Mouse (Mus musculus): ENCODE results near the gene Pla2g4f. TPM values are rescaled to one million over a fixed set of nuclear protein-coding genes. Genes with fewer than 3 reads are reported as not detected.

The Pla2g4f gene
- polyA plus RNA-seq (2012; rRNA removed) = 4.4 and 12.4 TPM in 2 replicates

DNA sequence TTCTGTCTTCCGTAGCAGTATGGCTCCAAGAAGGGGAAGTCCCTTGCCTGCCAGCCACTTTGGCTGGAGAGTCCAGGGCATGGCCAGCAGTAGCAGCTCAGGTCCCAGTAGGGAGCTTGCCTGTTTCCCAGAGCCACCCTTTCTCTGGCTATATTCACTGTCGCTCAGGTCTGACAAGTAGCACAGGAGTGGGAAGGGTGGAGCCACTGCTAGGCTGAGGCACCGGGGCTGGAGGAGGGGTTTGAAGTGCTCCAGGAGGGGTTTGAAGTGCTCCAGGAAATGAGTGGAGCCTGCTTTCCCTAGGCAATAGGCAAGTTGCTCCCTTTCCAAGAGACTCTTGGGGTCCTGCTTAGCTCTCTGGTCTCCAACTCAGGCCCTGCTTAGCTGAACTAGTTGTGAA, at the start of gene Pla2g4f:
Pla2g4f (minus strand) TSS at position 190 of the 400 bp plus-strand sequence.
- 34% methylated on average over 3 of the region's 3 CpGs for WGBS
- Histone ChIP-seq H3K4me3 (replicated peaks; ENCODE audit: extremely low read depth, low read depth, low read length) (no peak within 1 kb of the TSS), H3K4me1 (ENCODE audit: control insufficient read depth, insufficient read depth, low read length) (peaks cover 3% of the 10 kb centered on the region)
- peak; percentile 41 for DNase-seq
- TF ChIP-seq CTCF (IDR thresholded peaks at IDR 0.05; ENCODE audit: insufficient read depth, low read length) = no peak
- no peak for TF ChIP-seq POLR2A (IDR thresholded peaks at IDR 0.05; ENCODE audit: borderline replicate concordance, extremely low read depth, low read depth, low read length)

DNA sequence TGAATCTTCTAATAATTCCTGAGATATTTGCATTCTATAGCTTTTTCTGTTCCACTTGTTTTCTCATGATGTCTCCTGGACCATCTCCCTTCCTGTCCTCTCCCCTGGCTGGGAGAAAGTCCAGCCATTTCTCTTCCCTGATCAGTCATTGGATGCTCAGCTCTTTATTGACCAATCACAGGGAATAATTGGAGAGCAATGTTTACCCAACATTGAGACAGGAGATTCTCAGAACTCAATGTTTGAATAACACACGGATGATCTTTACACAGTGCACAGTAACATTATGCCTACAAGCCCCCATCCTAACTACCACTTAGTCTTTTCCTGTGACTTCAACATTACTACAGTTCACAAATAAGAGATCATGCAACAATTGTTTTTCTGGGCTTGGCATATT, 46.5 kb upstream of the Pla2g4f start:
- 49% methylated on average over 1 of the region's 1 CpGs for WGBS
- TF ChIP-seq CTCF (IDR thresholded peaks at IDR 0.05; ENCODE audit: insufficient read depth, low read length) = no peak
- no peak for TF ChIP-seq POLR2A (IDR thresholded peaks at IDR 0.05; ENCODE audit: borderline replicate concordance, extremely low read depth, low read depth, low read length)
- Histone ChIP-seq H3K4me3 (replicated peaks; ENCODE audit: extremely low read depth, low read depth, low read length) (no peak overlapping the region), H3K4me1 (ENCODE audit: control insufficient read depth, insufficient read depth, low read length) (peaks cover 3% of the 10 kb centered on the region; the same call in 1 of the 2 replicates)
- no peak for DNase-seq

DNA sequence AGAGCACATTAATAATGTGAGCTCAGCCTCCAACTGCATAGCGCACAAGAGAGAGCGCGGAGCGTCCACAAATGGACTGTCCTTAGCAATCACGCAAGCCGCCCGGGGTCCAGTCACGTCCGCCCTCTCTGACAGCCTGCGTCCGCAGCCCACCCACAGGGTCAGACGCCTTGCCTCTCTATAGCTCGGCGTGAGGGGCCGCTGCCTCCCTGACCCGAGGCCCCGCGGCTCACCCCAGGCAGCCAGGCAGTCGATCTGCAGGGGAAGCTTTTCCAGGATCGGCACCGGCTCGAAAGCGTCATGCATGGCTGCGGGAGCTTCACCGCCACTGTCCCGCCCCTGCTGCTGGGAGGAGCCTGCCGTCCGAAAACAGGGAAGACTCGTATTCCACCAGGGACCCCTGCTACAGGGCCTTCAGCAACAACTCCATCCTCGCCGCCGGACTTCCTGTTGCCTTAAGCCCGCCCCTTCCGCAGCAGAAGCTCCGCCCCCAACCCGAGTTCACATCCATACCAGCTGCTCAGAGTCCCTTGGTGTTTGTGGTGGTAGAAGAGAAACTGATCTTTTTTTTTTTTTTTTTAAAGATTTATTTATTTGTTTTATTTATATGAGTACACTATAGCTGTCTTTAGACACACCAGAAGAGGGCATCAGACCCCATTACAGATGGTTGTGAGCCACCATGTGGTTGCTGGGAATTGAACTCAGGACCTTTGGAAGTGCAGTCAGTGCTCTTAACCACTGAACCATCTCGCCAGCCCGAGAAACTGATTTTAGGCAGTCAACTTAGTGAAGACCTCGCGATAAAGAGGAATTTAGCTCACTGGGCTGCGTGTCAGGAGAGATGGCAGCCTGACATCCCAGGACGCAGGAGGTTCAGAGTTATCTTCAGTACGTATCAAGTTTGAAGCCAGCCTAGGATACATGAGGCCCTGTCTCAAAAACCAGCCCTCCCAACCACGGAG, 39.0 kb upstream of the Pla2g4f start, which contains the start of gene Vps39:
Vps39 (minus strand) TSS at position 456 of the 965 bp plus-strand sequence.
- TF ChIP-seq CTCF (IDR thresholded peaks at IDR 0.05; ENCODE audit: insufficient read depth, low read length) (no peak), POLR2A (IDR thresholded peaks at IDR 0.05; ENCODE audit: borderline replicate concordance, extremely low read depth, low read depth, low read length) (peak; percentile 86; the same call in 1 of the 2 replicates)
- Histone ChIP-seq H3K4me3 (replicated peaks; ENCODE audit: extremely low read depth, low read depth, low read length) (peak within 1 kb of the TSS; percentile 92), H3K4me1 (ENCODE audit: control insufficient read depth, insufficient read depth, low read length) (peaks cover 9% of the 10 kb centered on the region)
- DNase-seq = peak; percentile 85
- WGBS = 13% methylated on average over 44 of the region's 44 CpGs

DNA sequence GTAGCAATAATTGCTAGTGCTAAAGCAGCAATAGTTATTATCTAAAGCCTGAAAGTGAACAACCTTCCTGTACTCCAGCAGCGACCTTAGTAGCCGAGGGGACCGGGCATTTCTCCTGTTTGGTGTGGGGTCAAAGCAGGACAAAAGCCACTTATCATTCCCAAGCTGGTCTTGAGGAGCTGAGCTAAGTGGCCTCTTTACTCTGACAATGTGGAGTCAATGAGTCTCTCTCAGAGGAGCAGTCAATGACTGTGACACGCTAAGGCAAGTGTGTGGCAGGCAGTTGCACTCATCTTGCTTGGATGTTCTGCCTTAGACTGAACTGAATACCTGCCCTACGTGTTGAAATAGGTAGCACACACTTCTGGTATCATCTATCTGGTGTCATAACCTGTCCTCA, 37.4 kb upstream of the Pla2g4f start:
- no peak overlapping the region for H3K4me3 ChIP-seq (replicated peaks; ENCODE audit: extremely low read depth, low read depth, low read length)
- peak; percentile 26 for DNase-seq
- H3K4me1 ChIP-seq (ENCODE audit: control insufficient read depth, insufficient read depth, low read length) = peaks cover 9% of the 10 kb centered on the region
- WGBS = 66% methylated on average over 5 of the region's 5 CpGs
- TF ChIP-seq CTCF (IDR thresholded peaks at IDR 0.05; ENCODE audit: insufficient read depth, low read length) (no peak), POLR2A (IDR thresholded peaks at IDR 0.05; ENCODE audit: borderline replicate concordance, extremely low read depth, low read depth, low read length) (no peak)

DNA sequence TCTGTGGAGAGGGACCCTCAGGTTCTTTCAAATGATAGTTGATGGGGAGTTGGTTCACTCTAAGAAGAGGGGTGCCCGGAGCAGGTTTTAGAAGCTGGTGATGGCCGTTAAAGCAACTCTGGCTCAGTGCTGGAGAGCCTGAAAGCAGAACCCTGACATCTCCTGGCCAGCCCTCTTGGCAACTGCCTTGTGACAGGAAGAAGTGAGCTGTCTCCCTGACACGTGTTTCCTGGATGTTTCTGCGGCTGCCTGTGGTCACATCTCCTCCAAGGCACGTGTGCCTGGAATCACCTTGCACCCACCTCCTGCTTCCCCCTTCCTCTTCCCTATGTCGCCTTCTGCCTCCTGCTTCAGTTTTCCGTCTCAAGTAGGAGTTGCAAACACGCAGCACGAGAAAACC, 34.2 kb upstream of the Pla2g4f start:
- Histone ChIP-seq H3K4me1 (ENCODE audit: control insufficient read depth, insufficient read depth, low read length) (peaks cover 9% of the 10 kb centered on the region), H3K4me3 (replicated peaks; ENCODE audit: extremely low read depth, low read depth, low read length) (no peak overlapping the region)
- TF ChIP-seq POLR2A (IDR thresholded peaks at IDR 0.05; ENCODE audit: borderline replicate concordance, extremely low read depth, low read depth, low read length) = no peak
- TF ChIP-seq CTCF (IDR thresholded peaks at IDR 0.05; ENCODE audit: insufficient read depth, low read length) = no peak
- peak; percentile 19 for DNase-seq
- 43% methylated on average over 9 of the region's 9 CpGs for WGBS

DNA sequence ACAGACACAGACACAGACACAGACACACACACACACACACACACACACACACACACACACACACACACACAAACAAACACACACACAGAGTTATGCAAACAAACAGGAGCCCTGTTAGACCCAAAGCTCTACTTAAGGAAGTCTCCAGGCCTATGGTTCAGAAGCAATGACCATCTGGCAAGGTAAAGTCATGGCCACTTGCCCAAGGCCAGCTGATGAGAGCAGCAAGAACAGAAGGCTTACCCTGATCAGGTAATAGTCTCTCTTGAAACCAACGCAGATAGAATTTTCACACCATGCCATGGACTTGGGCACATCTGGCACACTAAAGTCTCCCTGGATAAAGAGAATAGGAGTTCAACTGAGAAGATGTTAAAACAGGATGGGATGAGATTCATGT, 27.8 kb upstream of the Pla2g4f start:
- DNase-seq = no peak
- Histone ChIP-seq H3K4me1 (ENCODE audit: control insufficient read depth, insufficient read depth, low read length) (no peaks in the 10 kb centered on the region), H3K4me3 (replicated peaks; ENCODE audit: extremely low read depth, low read depth, low read length) (no peak overlapping the region)
- TF ChIP-seq POLR2A (IDR thresholded peaks at IDR 0.05; ENCODE audit: borderline replicate concordance, extremely low read depth, low read depth, low read length) (no peak), CTCF (IDR thresholded peaks at IDR 0.05; ENCODE audit: insufficient read depth, low read length) (no peak)
- WGBS = 95% methylated on average over 1 of the region's 1 CpGs

DNA sequence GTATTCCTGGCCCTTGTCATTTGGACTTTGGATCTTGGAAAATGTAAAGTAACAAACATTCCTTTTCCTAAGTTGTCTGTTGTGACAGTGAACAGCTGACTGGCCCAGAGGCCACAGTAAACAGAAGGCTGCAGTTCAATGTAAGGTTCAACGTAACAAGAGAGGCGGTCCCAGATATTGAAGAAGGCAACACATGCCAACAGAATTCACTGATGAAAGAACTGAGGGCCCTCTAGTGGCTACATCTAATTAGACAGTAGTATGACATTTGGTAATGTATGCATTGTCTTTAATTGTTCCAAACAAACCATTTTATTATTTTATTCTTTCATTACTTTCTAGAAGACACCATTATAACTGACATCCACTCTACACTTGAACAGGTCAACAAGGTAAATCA, 23.9 kb upstream of the Pla2g4f start:
- TF ChIP-seq POLR2A (IDR thresholded peaks at IDR 0.05; ENCODE audit: borderline replicate concordance, extremely low read depth, low read depth, low read length) (no peak), CTCF (IDR thresholded peaks at IDR 0.05; ENCODE audit: insufficient read depth, low read length) (no peak)
- 50% methylated on average over 2 of the region's 2 CpGs for WGBS
- no peak for DNase-seq
- Histone ChIP-seq H3K4me1 (ENCODE audit: control insufficient read depth, insufficient read depth, low read length) (no peaks in the 10 kb centered on the region), H3K4me3 (replicated peaks; ENCODE audit: extremely low read depth, low read depth, low read length) (no peak overlapping the region)

DNA sequence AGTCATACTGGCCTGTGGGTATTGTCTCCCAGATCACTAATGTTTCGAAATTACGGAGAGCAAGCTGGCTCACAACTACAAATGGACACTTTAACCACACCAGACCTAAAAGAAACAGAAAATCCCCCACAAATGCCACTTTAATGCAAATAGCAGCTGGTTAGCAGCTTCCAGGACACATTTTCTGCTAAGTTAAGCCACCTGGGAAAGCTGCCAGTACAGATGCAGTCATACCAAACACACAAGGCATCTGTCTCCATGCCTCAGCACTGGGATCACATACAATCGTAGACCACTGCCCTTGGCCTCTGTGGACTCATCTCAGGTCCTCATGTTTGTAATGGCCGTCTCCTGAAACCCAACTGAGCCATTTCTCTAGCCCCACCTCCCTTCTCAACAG, 17.6 kb upstream of the Pla2g4f start:
- no peaks in the 10 kb centered on the region for H3K4me1 ChIP-seq (ENCODE audit: control insufficient read depth, insufficient read depth, low read length)
- no peak overlapping the region for H3K4me3 ChIP-seq (replicated peaks; ENCODE audit: extremely low read depth, low read depth, low read length)
- 85% methylated on average over 4 of the region's 4 CpGs for WGBS
- DNase-seq = no peak
- TF ChIP-seq POLR2A (IDR thresholded peaks at IDR 0.05; ENCODE audit: borderline replicate concordance, extremely low read depth, low read depth, low read length) = no peak
- no peak for TF ChIP-seq CTCF (IDR thresholded peaks at IDR 0.05; ENCODE audit: insufficient read depth, low read length)

DNA sequence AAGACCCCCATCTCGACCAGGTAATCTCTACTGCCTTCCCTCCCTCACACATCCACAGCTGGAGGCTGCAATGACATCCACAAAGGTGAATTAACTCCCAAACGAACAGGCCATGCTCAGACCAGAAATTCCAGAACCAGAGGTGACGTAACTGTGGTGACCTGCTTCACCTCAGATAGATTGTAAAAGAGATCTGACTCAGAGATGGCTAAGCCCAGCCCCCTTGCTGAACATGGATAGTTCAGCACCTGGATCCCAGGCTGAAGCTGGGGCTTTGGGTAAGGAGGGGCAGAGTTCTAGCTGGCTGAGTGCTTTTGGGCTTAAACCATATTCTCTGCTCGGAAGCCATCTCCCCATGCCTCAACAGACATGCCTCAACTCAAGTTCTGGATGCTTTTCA, 1.1 kb upstream of the Pla2g4f start:
- DNase-seq = no peak
- 71% methylated on average over 4 of the region's 4 CpGs for WGBS
- Histone ChIP-seq H3K4me3 (replicated peaks; ENCODE audit: extremely low read depth, low read depth, low read length) (no peak overlapping the region), H3K4me1 (ENCODE audit: control insufficient read depth, insufficient read depth, low read length) (peaks cover 3% of the 10 kb centered on the region)
- TF ChIP-seq CTCF (IDR thresholded peaks at IDR 0.05; ENCODE audit: insufficient read depth, low read length) = no peak
- TF ChIP-seq POLR2A (IDR thresholded peaks at IDR 0.05; ENCODE audit: borderline replicate concordance, extremely low read depth, low read depth, low read length) = no peak

DNA sequence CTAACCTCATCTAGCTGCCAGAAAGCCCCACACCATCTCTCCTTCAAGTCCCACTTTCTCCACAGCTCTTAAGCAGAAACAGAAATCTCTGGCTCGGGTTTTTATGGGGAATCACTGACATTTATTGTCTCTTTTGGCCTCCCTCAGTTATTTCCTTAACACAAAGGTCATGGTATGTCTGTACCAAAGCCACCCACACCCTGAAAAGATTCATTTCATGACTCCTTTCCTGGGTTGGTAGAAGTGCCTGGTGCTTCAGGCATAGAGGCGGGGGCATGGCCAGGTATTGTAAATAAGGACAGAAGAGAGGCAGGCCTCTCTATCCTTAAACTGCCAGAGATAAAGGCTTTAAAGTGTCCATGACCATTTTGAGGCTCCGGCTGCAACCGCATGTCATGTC, 522 bp upstream of the Pla2g4f start:
- Histone ChIP-seq H3K4me1 (ENCODE audit: control insufficient read depth, insufficient read depth, low read length) (peaks cover 3% of the 10 kb centered on the region), H3K4me3 (replicated peaks; ENCODE audit: extremely low read depth, low read depth, low read length) (no peak overlapping the region)
- WGBS = 70% methylated on average over 4 of the region's 4 CpGs
- TF ChIP-seq CTCF (IDR thresholded peaks at IDR 0.05; ENCODE audit: insufficient read depth, low read length) (no peak), POLR2A (IDR thresholded peaks at IDR 0.05; ENCODE audit: borderline replicate concordance, extremely low read depth, low read depth, low read length) (no peak)
- no peak for DNase-seq
